24 mouse cellular contexts compared by ENCODE assay signal in the genomic region with DNA sequence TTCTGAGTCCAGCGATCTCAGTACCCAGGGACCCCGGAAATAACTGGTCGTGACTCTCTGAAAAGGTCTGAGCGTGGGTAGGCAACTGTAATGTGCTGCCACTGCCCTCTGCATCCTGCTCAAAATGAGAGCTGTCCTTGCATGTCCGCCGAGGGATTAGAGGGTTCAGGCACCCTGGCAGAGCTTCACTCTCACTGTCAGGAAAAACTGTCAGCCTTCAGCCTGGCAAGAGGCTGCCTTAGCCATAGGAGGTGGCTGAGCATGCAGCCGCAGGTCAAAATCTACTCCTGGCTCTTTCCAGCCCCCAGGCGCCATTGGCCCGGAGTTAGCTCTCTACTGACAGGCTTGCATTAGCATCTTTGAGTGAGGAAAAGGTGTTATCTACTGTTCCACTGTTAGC. TPM values are rescaled to one million over a fixed set of nuclear protein-coding genes. Genes with fewer than 3 reads are reported as not detected.
DNase-seq lines count a peak whose midpoint lies in the region; ATAC-seq lines count a peak whose summit lies in the region.
"Had no signal": no experiment of that assay in that cellular context is flagged by ENCODE, and none has a peak within 500 bp of the region (broad histone marks: within the 10 kb centered on the region; RNA-seq: fewer than 3 reads in every experiment).

No protein-coding gene starts in this region.

- 70% methylated on average over 9 of the region's 9 CpGs for WGBS in hindbrain, embryonic 13.5 days
- WGBS in hindbrain, embryonic 10.5 days, result 77% methylated on average over 9 of the region's 9 CpGs
- 76% methylated on average over 9 of the region's 9 CpGs for WGBS in midbrain, embryonic 13.5 days
- WGBS in midbrain, embryonic 15.5 days, result 60% methylated on average over 9 of the region's 9 CpGs

- H3K4me3 ChIP-seq in hindbrain, embryonic 13.5 days, result no peak overlapping the region
- no peak overlapping the region for H3K4me3 ChIP-seq in hindbrain, embryonic 10.5 days
- H3K4me3 ChIP-seq in midbrain, embryonic 13.5 days (replicated peaks), result no peak overlapping the region
- H3K4me3 ChIP-seq in midbrain, embryonic 15.5 days, result no peak overlapping the region
- H3K4me3 ChIP-seq: embryonic facial prominence, embryonic 12.5 days; erythroblast, embryonic 14.5 days; forebrain, embryonic 13.5 days; layer of hippocampus, adult 2 months; neural tube, embryonic 12.5 days had no signal

- no peaks in the 10 kb centered on the region for H3K27me3 ChIP-seq in hindbrain, embryonic 13.5 days
- no peaks in the 10 kb centered on the region for H3K27me3 ChIP-seq in hindbrain, embryonic 10.5 days (ENCODE audit: insufficient read depth, poor library complexity, severe bottlenecking)
- H3K27me3 ChIP-seq in midbrain, embryonic 13.5 days, result no peaks in the 10 kb centered on the region
- H3K27me3 ChIP-seq in midbrain, embryonic 15.5 days (replicated peaks), result no peaks in the 10 kb centered on the region
- H3K27me3 ChIP-seq: embryonic facial prominence, embryonic 12.5 days; forebrain, embryonic 13.5 days; neural tube, embryonic 12.5 days had no signal

- peak; percentile 48 to 62 for DNase-seq in cerebellum, postnatal 14 days
- no peak for DNase-seq in cerebellum, adult 18-20 months
- DNase-seq in hindbrain, embryonic 10.5 days (ENCODE audit: low spot score), result no peak
- DNase-seq in adrenal gland, adult 2 months, result no peak
- no peak for DNase-seq in lung, postnatal 36 days
- DNase-seq: gastrocnemius, postnatal 10 days; kidney, adult 8-10 months; liver, postnatal 0 days; lung, postnatal 10 days; right cerebral cortex, postnatal 4 days; thymus, adult 2 months had no signal

- no peak overlapping the region for H3K27ac ChIP-seq in hindbrain, embryonic 13.5 days
- H3K27ac ChIP-seq in hindbrain, embryonic 10.5 days, result no peak overlapping the region
- no peak overlapping the region for H3K27ac ChIP-seq in midbrain, embryonic 13.5 days
- no peak overlapping the region for H3K27ac ChIP-seq in midbrain, embryonic 15.5 days
- H3K27ac ChIP-seq: embryonic facial prominence, embryonic 12.5 days; forebrain, embryonic 13.5 days; layer of hippocampus, adult 2 months; neural tube, embryonic 12.5 days had no signal

- H3K36me3 ChIP-seq in hindbrain, embryonic 13.5 days, result no peaks in the 10 kb centered on the region
- H3K36me3 ChIP-seq in hindbrain, embryonic 10.5 days, result no peaks in the 10 kb centered on the region
- H3K36me3 ChIP-seq in midbrain, embryonic 13.5 days, result no peaks in the 10 kb centered on the region
- H3K36me3 ChIP-seq in midbrain, embryonic 15.5 days (replicated peaks), result no peaks in the 10 kb centered on the region
- H3K36me3 ChIP-seq: embryonic facial prominence, embryonic 12.5 days; neural tube, embryonic 12.5 days had no signal

- peak overlapping the region; percentile 0; the same call in 1 of the 2 replicates for H3K4me2 ChIP-seq in hindbrain, embryonic 13.5 days
- H3K4me2 ChIP-seq in midbrain, embryonic 13.5 days (replicated peaks), result no peak overlapping the region
- H3K4me2 ChIP-seq in midbrain, embryonic 15.5 days, result no peak overlapping the region
- H3K4me2 ChIP-seq: embryonic facial prominence, embryonic 12.5 days; forebrain, embryonic 13.5 days; neural tube, embryonic 12.5 days had no signal

- H3K9me3 ChIP-seq in hindbrain, embryonic 13.5 days, result no peaks in the 10 kb centered on the region
- no peaks in the 10 kb centered on the region for H3K9me3 ChIP-seq in hindbrain, embryonic 10.5 days
- H3K9me3 ChIP-seq in midbrain, embryonic 13.5 days, result no peaks in the 10 kb centered on the region
- no peaks in the 10 kb centered on the region for H3K9me3 ChIP-seq in midbrain, embryonic 15.5 days
- H3K9me3 ChIP-seq: embryonic facial prominence, embryonic 12.5 days; forebrain, embryonic 13.5 days; neural tube, embryonic 12.5 days had no signal

- peaks cover 8% of the 10 kb centered on the region; the same call in 1 of the 2 replicates for H3K4me1 ChIP-seq in hindbrain, embryonic 13.5 days (replicated peaks)
- H3K4me1 ChIP-seq in hindbrain, embryonic 10.5 days (replicated peaks), result peaks cover 3% of the 10 kb centered on the region
- peaks cover 6% of the 10 kb centered on the region for H3K4me1 ChIP-seq in midbrain, embryonic 13.5 days (replicated peaks)
- H3K4me1 ChIP-seq in midbrain, embryonic 15.5 days, result 0 out of 2 replicates have a peak, but pooled peaks cover 2% of the 10 kb centered on the region
- H3K4me1 ChIP-seq: embryonic facial prominence, embryonic 12.5 days had no signal

- H3K9ac ChIP-seq in hindbrain, embryonic 13.5 days, result peak overlapping the region; percentile 11; the same call in 1 of the 2 replicates
- H3K9ac ChIP-seq in midbrain, embryonic 13.5 days (replicated peaks), result no peak overlapping the region
- no peak overlapping the region for H3K9ac ChIP-seq in midbrain, embryonic 15.5 days
- H3K9ac ChIP-seq: embryonic facial prominence, embryonic 12.5 days; forebrain, embryonic 13.5 days; liver, postnatal 0 days; neural tube, embryonic 12.5 days had no signal

- ATAC-seq in hindbrain, embryonic 13.5 days (ENCODE audit: low FRiP score), result no peak
- peak; percentile 57; the same call in 1 of the 2 replicates for ATAC-seq in midbrain, embryonic 13.5 days
- ATAC-seq in midbrain, embryonic 15.5 days (replicated peaks), result no peak
- ATAC-seq: forebrain, embryonic 13.5 days; liver, postnatal 0 days had no signal

RNA-seq across cellular contexts. Expression of a gene that starts 21.2 kb away (rescaled TPM):
- polyA plus RNA-seq in hindbrain, embryonic 13.5 days (2015; fragmentation: Nextera tagmentation; extraction: Ambion mirVana), result 0.13 and 0.17 TPM in 2 replicates
- not detected in 2 replicates for polyA plus RNA-seq in hindbrain, embryonic 10.5 days (2016; fragmentation: Nextera tagmentation; extraction: Ambion mirVana)
- polyA plus RNA-seq in midbrain, embryonic 13.5 days (2015; fragmentation: Nextera tagmentation; extraction: Ambion mirVana), result 0.38 TPM in 1 of 2 replicates, not detected in the other
- 0.15 and 0.18 TPM in 2 replicates for polyA plus RNA-seq in midbrain, embryonic 15.5 days (2015; fragmentation: Nextera tagmentation; extraction: Ambion mirVana)
- 10 to 100 TPM; 12.6 to 19.6 TPM for total RNA-seq in adrenal gland, adult 2 months (2021)
- polyA plus RNA-seq in adrenal gland, adult 2 months (2012; rRNA removed), result 0.35 and 1.6 TPM in 2 replicates
- total RNA-seq: heart, postnatal 25 days; layer of hippocampus, adult 2 months; left cerebral cortex, postnatal 36 days; megakaryocyte, adult 5-6 weeks had no signal
- polyA plus RNA-seq: cortical plate, adult 2 months; erythroblast, embryonic 14.5 days; forebrain, embryonic 13.5 days; intestine, embryonic 14.5 days; neural tube, embryonic 12.5 days had no signal

Comparison
In these comparisons a context has a peak if more than half of its experiments do, and no peak if none do; other contexts are left out.
1. DNase-seq: peak in cerebellum, postnatal 14 days (2 of 2); none in cerebellum, adult 18-20 months (0 of 2), hindbrain, embryonic 10.5 days (single experiment), adrenal gland, adult 2 months (single experiment) and lung, postnatal 36 days (single experiment).